Mouse (Mus musculus) limb, embryonic 12.5 days (tissue): ENCODE measurements around the gene Snrpg. TPM values are rescaled to one million over a fixed set of nuclear protein-coding genes. Genes with fewer than 3 reads are reported as not detected.
A peak's percentile ranks its signal among the peaks of the same experiment; 100 is the strongest.

ENCODE experiments used
- ATAC-seq: fragments of 200-750 bp; cut with Nextera tagmentation; 2 replicates; pipeline ENCODE4 v1.8.0; 2017; ENCODE audit warnings: low read depth, moderate TSS enrichment; ENCODE audit not compliant: insufficient number of reproducible peaks, insufficient read depth, low FRiP score, low TSS enrichment
- H3K27ac ChIP-seq: fragments of 300-500 bp; sonication (generic); 2 replicates; pipeline ENCODE4 v1.5.1; 2016; ENCODE audit warnings: mild to moderate bottlenecking, moderate library complexity
- H3K27me3 ChIP-seq: fragments of 300-500 bp; sonication (generic); 2 replicates; pipeline ENCODE4 v1.6.1; 2016; ENCODE audit warnings: mild to moderate bottlenecking, moderate library complexity
- H3K36me3 ChIP-seq: fragments of 300-500 bp; sonication (generic); 2 replicates; pipeline ENCODE4 v1.6.1; 2016; ENCODE audit warnings: mild to moderate bottlenecking, moderate library complexity
- H3K4me1 ChIP-seq: fragments of 300-500 bp; sonication (generic); replicated peaks from 2 replicates; pipeline ENCODE4 v1.6.1; 2016
- H3K4me2 ChIP-seq: fragments of 300-500 bp; sonication (generic); 2 replicates; pipeline ENCODE4 v1.6.1; 2016; ENCODE audit warnings: mild to moderate bottlenecking, moderate library complexity
- H3K4me3 ChIP-seq: fragments of 300-500 bp; sonication (generic); replicated peaks from 2 replicates; pipeline ENCODE4 v1.5.1; 2016; ENCODE audit warnings: mild to moderate bottlenecking
- H3K9ac ChIP-seq: fragments of 300-500 bp; sonication (generic); replicated peaks from 2 replicates; pipeline ENCODE4 v1.6.1; 2016; ENCODE audit warnings: mild to moderate bottlenecking, moderate library complexity
- H3K9me3 ChIP-seq: fragments of 300-500 bp; sonication (generic); 2 replicates; pipeline ENCODE4 v1.6.1; 2016; ENCODE audit warnings: mild to moderate bottlenecking, moderate library complexity
- WGBS: fragments of 180-500 bp; shearing (Covaris S2); methylation state at CpG from one replicate; pipeline ENCODE4 v1.1.7; 2016; 5-methylcytosine and 5-hydroxymethylcytosine counted together
- polyA plus RNA-seq: library from polyadenylated mRNA; unstranded; fragments of >200 nt; fragmentation: Nextera tagmentation; extraction: Ambion mirVana; gene quantifications from 2 replicates; pipeline ENCODE4 v1.2.1, GENCODE M21; 2016

Gene Snrpg
- polyA plus RNA-seq, 1 experiment from 2014 or later: 790 TPM

DNA sequence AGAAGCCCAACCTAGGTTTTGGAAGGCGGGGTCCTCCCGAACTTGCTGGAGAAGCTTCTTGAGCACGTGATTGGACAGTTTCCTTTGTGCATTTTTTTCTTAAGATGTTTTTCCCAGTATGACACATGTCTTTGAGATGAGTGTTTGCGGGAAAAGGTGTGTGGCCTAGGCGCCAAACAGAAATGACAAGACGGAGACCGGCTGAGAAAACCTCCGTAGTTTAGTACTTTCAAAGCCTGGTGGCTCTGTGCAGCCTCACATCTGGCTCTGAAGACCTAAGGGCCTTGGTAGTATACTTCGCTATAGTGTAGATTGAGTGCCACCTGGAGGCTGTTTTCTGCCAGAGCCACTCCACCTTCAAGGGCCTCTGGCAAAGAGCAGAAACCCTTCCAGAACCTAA, 29.9 kb downstream of the Snrpg start:
- Histone ChIP-seq H3K9ac (no peak overlapping the region), H3K4me3 (peak overlapping the region; percentile 14), H3K4me1 (peaks cover 10% of the 10 kb centered on the region), H3K4me2 (peak overlapping the region; percentile 42), H3K9me3 (no peaks in the 10 kb centered on the region), H3K27ac (no peak overlapping the region), H3K36me3 (no peaks in the 10 kb centered on the region), H3K27me3 (0 out of 2 replicates have a peak, but pooled peaks cover 3% of the 10 kb centered on the region)
- 4% methylated on average over 9 of the region's 9 CpGs for WGBS
- ATAC-seq: 0 out of 2 replicates have a peak, but pooled peaks have one; percentile 43

DNA sequence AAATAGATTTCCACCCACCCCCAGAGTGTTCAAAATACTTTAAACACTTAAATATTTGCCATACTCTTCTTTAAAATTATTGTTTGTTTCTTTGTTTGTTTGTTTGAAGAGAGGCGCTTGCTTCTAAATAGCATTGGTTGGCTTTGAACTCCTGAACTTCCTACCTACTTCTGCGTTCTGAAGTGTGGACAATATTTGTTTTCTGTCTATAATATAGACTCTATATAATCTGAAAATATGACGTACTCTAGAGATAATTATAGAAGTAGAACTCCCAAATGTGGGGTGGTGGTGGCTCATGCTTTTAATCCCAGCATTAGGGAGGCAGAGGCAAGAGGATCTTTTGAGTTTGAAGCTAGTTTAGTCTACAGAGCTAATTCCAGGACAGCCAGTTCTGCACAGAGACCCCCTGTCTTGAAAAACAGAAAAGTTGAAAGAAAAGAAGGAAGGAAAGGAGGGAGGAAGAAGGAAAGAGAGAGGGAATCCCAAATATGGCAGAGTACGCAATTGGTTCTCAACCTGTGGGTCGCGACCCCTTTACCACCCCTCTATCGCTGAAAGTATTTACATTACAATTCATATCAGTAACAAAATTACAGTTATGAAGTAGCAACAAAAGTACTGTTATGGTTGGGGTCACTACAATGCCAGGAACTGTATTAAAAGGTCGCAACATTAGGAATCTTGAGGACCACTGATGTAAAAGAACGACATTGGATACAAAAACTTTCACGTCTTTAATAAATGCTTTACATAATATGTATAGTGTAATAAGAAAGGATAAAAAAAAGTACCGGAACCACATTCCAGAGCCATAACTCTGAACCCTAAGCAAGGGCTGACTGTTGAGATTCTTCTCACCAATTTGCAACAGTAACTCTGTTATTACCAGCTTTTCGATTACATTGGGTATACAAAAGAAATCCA, 31.8 kb downstream of the Snrpg start:
- Histone ChIP-seq H3K27me3 (0 out of 2 replicates have a peak, but pooled peaks cover 3% of the 10 kb centered on the region), H3K27ac (no peak overlapping the region), H3K4me3 (peak overlapping the region; percentile 85), H3K9me3 (no peaks in the 10 kb centered on the region), H3K4me2 (peak overlapping the region; percentile 62), H3K4me1 (peaks cover 10% of the 10 kb centered on the region), H3K36me3 (peaks cover 13% of the 10 kb centered on the region), H3K9ac (peak overlapping the region; percentile 40)
- 39% methylated on average over 12 of the region's 12 CpGs for WGBS
- no peak for ATAC-seq

DNA sequence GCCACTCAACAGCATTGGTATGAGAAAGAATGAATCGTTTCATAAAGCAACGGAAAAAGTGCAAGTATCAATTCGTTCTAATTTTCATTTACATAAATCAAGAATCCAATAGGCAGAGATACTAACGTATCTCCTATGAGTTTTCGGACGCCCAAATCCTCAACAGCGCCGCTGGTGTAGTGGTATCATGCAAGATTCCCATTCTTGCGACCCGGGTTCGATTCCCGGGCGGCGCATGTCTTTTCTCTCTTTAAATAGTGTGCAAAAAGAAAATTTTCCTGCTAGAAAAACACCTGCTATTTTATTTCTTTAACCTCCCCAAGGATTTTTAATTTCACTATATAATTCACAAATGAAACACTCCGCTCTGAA, 32.6 kb downstream of the Snrpg start:
- H3K27ac ChIP-seq: peak overlapping the region; percentile 100
- ATAC-seq: peak; percentile 45; the same call in 1 of the 2 replicates
- H3K4me3 ChIP-seq: peak overlapping the region; percentile 85
- peaks cover 10% of the 10 kb centered on the region for H3K4me1 ChIP-seq
- H3K9me3 ChIP-seq: no peaks in the 10 kb centered on the region
- H3K36me3 ChIP-seq: peaks cover 13% of the 10 kb centered on the region
- H3K4me2 ChIP-seq: peak overlapping the region; percentile 62
- 0 out of 2 replicates have a peak, but pooled peaks cover 3% of the 10 kb centered on the region for H3K27me3 ChIP-seq
- peak overlapping the region; percentile 40; the same call in 1 of the 2 replicates for H3K9ac ChIP-seq
- WGBS: under 1% methylated on average over 15 of the region's 15 CpGs

DNA sequence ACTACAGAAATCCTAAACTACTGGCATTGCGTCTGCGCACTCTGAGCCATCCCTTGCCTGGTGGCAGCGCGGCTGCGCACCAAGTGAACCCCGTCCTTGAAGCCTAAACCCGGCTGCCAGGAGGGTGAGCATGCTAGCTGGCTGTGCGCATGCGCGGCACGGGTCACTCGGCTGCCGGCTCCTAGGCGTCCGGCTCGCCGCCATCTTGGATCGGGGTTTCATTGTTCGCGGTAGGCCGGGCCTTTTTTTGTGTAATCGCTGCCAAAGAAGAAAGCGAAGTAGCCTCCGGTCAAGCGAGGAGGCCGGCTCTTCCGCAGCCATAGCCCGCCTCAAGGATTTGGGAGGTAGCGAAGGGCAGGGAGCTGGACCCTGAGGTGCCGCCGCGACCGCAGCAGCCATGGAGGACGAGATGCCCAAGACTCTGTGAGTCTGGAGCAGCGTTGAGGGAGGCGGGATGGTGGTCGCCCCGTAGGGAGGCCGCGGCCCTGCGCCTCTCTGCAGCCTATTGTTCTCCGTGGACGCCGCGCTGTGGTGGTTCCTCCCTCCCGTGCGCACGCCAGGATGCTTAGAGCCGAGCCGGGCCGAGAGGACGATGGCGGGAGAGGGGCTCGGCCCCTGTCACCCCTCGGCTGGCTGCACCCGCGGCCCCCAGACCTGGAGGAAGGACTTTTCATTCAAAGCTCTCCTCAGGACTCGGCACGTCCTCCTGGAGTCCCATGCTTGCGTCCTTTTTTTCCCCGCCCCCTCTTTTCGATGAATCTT, 33.2 kb downstream of the Snrpg start, which contains the start of gene Tia1:
Gene Tia1, plus strand, starts transcription at position 120 of the 762 bp plus-strand sequence.
- Histone ChIP-seq H3K4me3 (peak within 1 kb of the TSS; percentile 85), H3K27ac (peak within 1 kb of the TSS; percentile 100), H3K27me3 (0 out of 2 replicates have a peak, but pooled peaks cover 3% of the 10 kb centered on the region), H3K4me1 (peaks cover 10% of the 10 kb centered on the region), H3K4me2 (peak within 1 kb of the TSS; percentile 62), H3K9me3 (no peaks in the 10 kb centered on the region), H3K9ac (peak within 1 kb of the TSS; percentile 99), H3K36me3 (peaks cover 15% of the 10 kb centered on the region)
- WGBS: under 1% methylated on average over 61 of the region's 62 CpGs
- ATAC-seq: peak; percentile 92

DNA sequence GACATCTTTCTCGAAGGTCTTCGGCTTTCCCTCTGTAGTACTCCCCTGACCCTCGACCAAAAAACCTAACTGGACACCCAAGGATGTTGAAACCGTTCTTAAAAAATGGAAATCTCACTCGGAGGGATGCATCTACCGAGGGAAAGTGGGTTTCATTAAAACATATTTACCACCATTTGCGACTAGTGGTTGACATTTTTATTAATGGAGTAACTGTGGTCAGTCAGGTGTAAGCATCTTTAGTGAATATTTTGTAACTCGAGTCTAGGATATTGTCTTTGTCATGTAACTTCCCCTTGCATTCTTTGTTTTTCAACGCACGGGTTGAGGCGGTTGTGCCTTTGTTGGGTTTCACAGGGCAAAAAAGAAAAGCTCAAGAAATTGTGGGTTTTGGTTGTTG, 33.9 kb downstream of the Snrpg start:
- 1% methylated on average over 11 of the region's 11 CpGs for WGBS

DNA sequence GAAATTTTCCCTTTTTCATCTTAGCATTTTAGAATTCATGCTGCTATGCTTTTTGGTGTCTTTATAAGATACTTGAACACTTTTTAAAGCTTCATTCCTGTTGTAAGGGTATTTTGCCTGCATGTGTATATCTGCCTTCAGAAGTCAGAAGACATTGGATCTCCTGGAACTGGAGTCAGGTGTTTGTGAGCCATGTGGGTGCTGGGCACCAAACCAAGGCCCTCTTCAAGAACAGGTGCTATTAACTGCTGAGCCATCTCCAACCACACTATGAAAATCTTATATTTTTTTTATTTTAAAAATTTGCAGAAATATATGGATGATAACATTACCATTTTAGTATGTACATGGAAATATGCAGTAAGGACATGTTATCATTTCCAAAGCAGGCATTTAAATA, 35.2 kb downstream of the Snrpg start:
- Histone ChIP-seq H3K27ac (no peak overlapping the region), H3K4me1 (peaks cover 10% of the 10 kb centered on the region), H3K4me3 (peak overlapping the region; percentile 22), H3K9ac (no peak overlapping the region), H3K9me3 (no peaks in the 10 kb centered on the region), H3K27me3 (no peaks in the 10 kb centered on the region), H3K36me3 (peaks cover 23% of the 10 kb centered on the region), H3K4me2 (peak overlapping the region; percentile 62)
- no peak for ATAC-seq

More for the DNA sequence above, 33.9 kb downstream of the Snrpg start:
- peak overlapping the region; percentile 99 for H3K9ac ChIP-seq
- ATAC-seq: no peak
- H3K27me3 ChIP-seq: 0 out of 2 replicates have a peak, but pooled peaks cover 1% of the 10 kb centered on the region
- peaks cover 10% of the 10 kb centered on the region for H3K4me1 ChIP-seq
- H3K36me3 ChIP-seq: peaks cover 22% of the 10 kb centered on the region
- H3K4me2 ChIP-seq: peak overlapping the region; percentile 62
- H3K4me3 ChIP-seq: peak overlapping the region; percentile 85
- no peaks in the 10 kb centered on the region for H3K9me3 ChIP-seq
- peak overlapping the region; percentile 100 for H3K27ac ChIP-seq

DNA sequence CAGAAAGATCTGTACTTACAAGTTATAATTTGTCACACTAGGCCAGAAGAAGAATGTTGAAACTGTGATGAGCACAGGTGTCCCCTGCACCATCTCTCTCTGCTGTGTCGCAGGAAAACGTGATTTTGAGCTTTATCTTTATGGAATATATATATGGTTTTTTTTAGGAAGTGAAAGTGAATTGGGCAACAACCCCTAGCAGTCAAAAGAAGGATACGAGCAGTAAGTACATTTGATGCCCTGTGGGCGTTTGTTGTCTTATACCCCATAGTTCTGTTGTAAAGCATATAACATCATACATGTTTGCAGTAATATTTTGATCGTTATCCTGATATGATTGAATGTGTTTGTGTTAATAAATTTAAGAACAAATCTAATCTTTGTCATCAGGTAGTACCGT, 47.6 kb downstream of the Snrpg start:
- no peak overlapping the region for H3K4me2 ChIP-seq
- 89% methylated on average over 6 of the region's 6 CpGs for WGBS
- H3K9me3 ChIP-seq: no peaks in the 10 kb centered on the region
- H3K36me3 ChIP-seq: peaks cover 81% of the 10 kb centered on the region
- H3K27ac ChIP-seq: no peak overlapping the region
- no peak overlapping the region for H3K4me3 ChIP-seq
- no peaks in the 10 kb centered on the region for H3K4me1 ChIP-seq
- no peak for ATAC-seq
- no peaks in the 10 kb centered on the region for H3K27me3 ChIP-seq
- no peak overlapping the region for H3K9ac ChIP-seq

DNA sequence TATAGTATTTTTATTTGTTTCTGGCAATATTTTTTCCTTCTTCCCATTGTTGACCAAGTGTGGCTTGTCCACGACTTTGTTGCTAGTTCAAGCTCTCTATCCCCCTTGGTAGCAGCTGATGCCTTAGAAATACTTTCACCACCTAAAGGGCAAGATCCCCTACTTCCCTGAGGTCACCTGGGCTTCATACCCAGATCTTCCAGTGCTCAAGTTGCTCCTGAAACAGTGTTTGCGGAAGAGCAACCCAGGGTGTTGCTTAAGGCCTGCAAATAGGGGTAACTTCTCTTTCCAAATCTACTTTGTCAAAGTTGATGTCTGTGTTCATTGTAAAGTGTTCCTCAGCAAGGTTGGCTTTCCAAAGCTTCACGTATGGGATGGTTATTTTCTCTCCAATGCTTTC, 48.1 kb downstream of the Snrpg start:
- Histone ChIP-seq H3K4me2 (no peak overlapping the region), H3K9me3 (no peaks in the 10 kb centered on the region), H3K36me3 (peaks cover 81% of the 10 kb centered on the region), H3K4me1 (no peaks in the 10 kb centered on the region), H3K4me3 (no peak overlapping the region), H3K27ac (no peak overlapping the region), H3K9ac (no peak overlapping the region), H3K27me3 (no peaks in the 10 kb centered on the region)
- ATAC-seq: no peak
- WGBS: 86% methylated on average over 3 of the region's 3 CpGs

DNA sequence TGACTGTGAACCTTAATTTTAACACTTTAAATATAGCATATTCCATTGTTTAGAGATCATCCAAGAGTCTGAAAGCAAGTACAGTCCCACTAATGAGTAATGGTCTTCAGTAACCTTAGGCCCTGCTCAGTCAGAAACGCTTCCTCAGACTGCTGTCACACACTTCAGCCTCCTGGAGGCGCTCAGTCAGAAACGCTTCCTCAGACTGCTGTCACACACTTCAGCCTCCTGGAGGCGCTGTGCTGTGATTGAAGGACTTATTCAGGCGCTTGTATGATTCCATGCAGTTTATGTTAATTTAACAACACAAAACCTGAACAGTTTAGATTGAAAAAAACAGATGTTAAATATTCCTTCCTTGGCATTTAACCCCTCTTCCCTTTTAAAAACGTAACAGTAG, 49.4 kb downstream of the Snrpg start:
- H3K4me2 ChIP-seq: no peak overlapping the region
- WGBS: 78% methylated on average over 6 of the region's 6 CpGs
- no peak overlapping the region for H3K4me3 ChIP-seq
- no peaks in the 10 kb centered on the region for H3K9me3 ChIP-seq
- no peak for ATAC-seq
- no peaks in the 10 kb centered on the region for H3K27me3 ChIP-seq
- no peaks in the 10 kb centered on the region for H3K4me1 ChIP-seq
- no peak overlapping the region for H3K27ac ChIP-seq
- H3K36me3 ChIP-seq: peaks cover 85% of the 10 kb centered on the region
- H3K9ac ChIP-seq: no peak overlapping the region

DNA sequence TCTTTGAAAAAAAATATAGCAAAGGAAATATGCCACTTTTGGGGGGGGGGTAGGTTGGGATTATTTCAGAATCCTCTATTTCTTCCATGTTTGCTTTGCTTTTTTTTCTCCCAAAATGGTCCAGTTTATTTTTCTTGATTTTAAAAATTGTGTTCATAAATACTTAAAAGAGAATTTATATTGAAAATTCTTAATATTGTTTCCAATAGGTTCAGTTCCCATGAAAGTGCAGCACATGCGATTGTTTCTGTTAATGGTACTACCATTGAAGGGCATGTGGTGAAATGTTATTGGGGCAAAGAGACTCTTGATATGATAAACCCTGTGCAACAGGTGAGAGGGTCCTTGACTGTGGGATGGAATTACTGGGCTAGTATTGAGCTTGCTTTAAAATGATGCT, 55.3 kb downstream of the Snrpg start, which contains the start of gene Gm44790:
Gene Gm44790, plus strand, starts transcription at position 301 of the 400 bp plus-strand sequence.
- no peaks in the 10 kb centered on the region for H3K4me1 ChIP-seq
- no peaks in the 10 kb centered on the region for H3K27me3 ChIP-seq
- H3K27ac ChIP-seq: no peak within 1 kb of the TSS
- H3K4me2 ChIP-seq: no peak within 1 kb of the TSS
- no peaks in the 10 kb centered on the region for H3K9me3 ChIP-seq
- no peak for ATAC-seq
- H3K36me3 ChIP-seq: peaks cover 84% of the 10 kb centered on the region
- 100% methylated on average over 1 of the region's 1 CpGs for WGBS
- no peak within 1 kb of the TSS for H3K9ac ChIP-seq
- H3K4me3 ChIP-seq: no peak within 1 kb of the TSS
